Mouse (Mus musculus): ENCODE measurements at regions not wholly inside any gene's neighbourhood (a gene's known extent, or its start where the extent isn't known, plus 50 kb on each side); places are given as distances from the start of the nearest gene placed in this dataset.

GRCm38 (mm10) chr9:71420064-71420463 lies 65.7 kb downstream of the Polr2m start:
- DNase-seq (ENCODE audit: low read depth, low spot score), result no peak

GRCm38 (mm10) chr9:71418531-71418930 lies 67.2 kb downstream of the Polr2m start:
- DNase-seq (ENCODE audit: low read depth, low spot score), result no peak

- no peak for DNase-seq (ENCODE audit: low read depth, low spot score)
These were observed 68.5 kb downstream of the Polr2m start for GRCm38 (mm10) chr9:71417248-71417647.

- no peak for DNase-seq (ENCODE audit: low read depth, low spot score)
These were observed 74.6 kb downstream of the Polr2m start for GRCm38 (mm10) chr9:71411171-71411570.

- DNase-seq (ENCODE audit: low read depth, low spot score), result no peak
These were observed 75.8 kb downstream of the Polr2m start for GRCm38 (mm10) chr9:71409925-71410324.

GRCm38 (mm10) chr9:71408946-71409345 lies 76.8 kb downstream of the Polr2m start:
- no peak for DNase-seq (ENCODE audit: low read depth, low spot score)

GRCm38 (mm10) chr9:71404396-71405135 lies 81.2 kb downstream of the Polr2m start:
- no peak for DNase-seq (ENCODE audit: low read depth, low spot score)

- no peak for DNase-seq (ENCODE audit: low read depth, low spot score)
These were observed 84.1 kb downstream of the Polr2m start for GRCm38 (mm10) chr9:71401667-71402066.

GRCm38 (mm10) chr9:71399346-71399745 lies 86.4 kb downstream of the Polr2m start:
- no peak for DNase-seq (ENCODE audit: low read depth, low spot score)

- no peak for DNase-seq (ENCODE audit: low read depth, low spot score)
These were observed 89.0 kb downstream of the Polr2m start for GRCm38 (mm10) chr9:71396784-71397183.

GRCm38 (mm10) chr9:71390221-71390620 lies 95.5 kb downstream of the Polr2m start:
- no peak for DNase-seq (ENCODE audit: low read depth, low spot score)

GRCm38 (mm10) chr9:71387426-71387825 lies 98.3 kb downstream of the Polr2m start:
- no peak for DNase-seq (ENCODE audit: low read depth, low spot score)

GRCm38 (mm10) chr9:71383901-71384300 lies 101.8 kb downstream of the Polr2m start:
- DNase-seq (ENCODE audit: low read depth, low spot score), result no peak

- DNase-seq (ENCODE audit: low read depth, low spot score), result no peak
These were observed 105.9 kb downstream of the Polr2m start for GRCm38 (mm10) chr9:71379731-71380250.

GRCm38 (mm10) chr9:71369760-71370159 lies 116.0 kb downstream of the Polr2m start:
- DNase-seq (ENCODE audit: low read depth, low spot score), result no peak

- DNase-seq (ENCODE audit: low read depth, low spot score), result no peak
These were observed 116.5 kb downstream of the Polr2m start for GRCm38 (mm10) chr9:71369202-71369601.

- DNase-seq (ENCODE audit: low read depth, low spot score), result no peak
These were observed 119.2 kb downstream of the Polr2m start for GRCm38 (mm10) chr9:71366573-71366972.

- DNase-seq (ENCODE audit: low read depth, low spot score), result no peak
These were observed 120.5 kb downstream of the Polr2m start for GRCm38 (mm10) chr9:71365177-71365738.

- no peak for DNase-seq (ENCODE audit: low read depth, low spot score)
These were observed 121.6 kb downstream of the Polr2m start for GRCm38 (mm10) chr9:71364047-71364665.

- no peak for DNase-seq (ENCODE audit: low read depth, low spot score)
These were observed 123.3 kb downstream of the Polr2m start for GRCm38 (mm10) chr9:71362401-71362800.

- DNase-seq (ENCODE audit: low read depth, low spot score), result no peak
These were observed 123.8 kb downstream of the Polr2m start for GRCm38 (mm10) chr9:71361961-71362360.

GRCm38 (mm10) chr9:71361311-71361710 lies 124.4 kb downstream of the Polr2m start:
- DNase-seq (ENCODE audit: low read depth, low spot score), result no peak

- DNase-seq (ENCODE audit: low read depth, low spot score), result no peak
These were observed 125.1 kb downstream of the Polr2m start for GRCm38 (mm10) chr9:71360676-71361075.

Measured in CD4-positive helper T cell, adult 2 months (primary cell).